Mouse (Mus musculus) myocyte (in vitro differentiated cells): ENCODE data around the gene Bmp6. TPM values are rescaled to one million over a fixed set of nuclear protein-coding genes. Genes with fewer than 3 reads are reported as not detected.

Experiments used
- H3K27me3 ChIP-seq: one replicate; pipeline ENCODE4 v1.6.1; 2011; ENCODE audit not compliant: control insufficient read depth, insufficient read depth, insufficient read length
- H3K36me3 ChIP-seq: one replicate; pipeline ENCODE4 v1.6.1; 2011; ENCODE audit not compliant: control insufficient read depth, insufficient read depth
- H3K4me2 ChIP-seq: one replicate; pipeline ENCODE4 v1.6.1; 2011; ENCODE audit warnings: low read depth, control low read depth
- H3K4me3 ChIP-seq: one replicate; pipeline ENCODE4 v1.5.1; 2011; ENCODE audit warnings: mild to moderate bottlenecking, control low read depth, moderate library complexity
- H3K79me2 ChIP-seq: one replicate; pipeline ENCODE4 v1.6.1; 2011; ENCODE audit not compliant: control insufficient read depth, insufficient read depth
- H3ac ChIP-seq: one replicate; pipeline ENCODE4 v1.6.1; 2011; ENCODE audit not compliant: control insufficient read depth, insufficient read length
- CEBPB ChIP-seq: IDR thresholded peaks from 2 replicates; pipeline ENCODE4 v1.6.1; 2011; ENCODE audit warnings: mild to moderate bottlenecking, moderate library complexity; ENCODE audit not compliant: poor library complexity, insufficient read depth, severe bottlenecking
- E2F4 ChIP-seq: IDR thresholded peaks from one replicate; pipeline ENCODE4 v1.6.1; 2011; ENCODE audit warnings: mild to moderate bottlenecking, control low read depth, moderate library complexity; ENCODE audit not compliant: insufficient read depth
- MAX ChIP-seq: IDR thresholded peaks from one replicate; pipeline ENCODE4 v1.6.1; 2011; ENCODE audit warnings: low read depth, mild to moderate bottlenecking, control low read depth
- MYOD1 ChIP-seq, 3 experiments: IDR thresholded peaks; one replicate each; pipeline ENCODE4 v1.6.1; 2011; ENCODE audit warnings: control low read depth in 2 of 3, low read depth in 2 of 3, mild to moderate bottlenecking in 2 of 3, moderate library complexity in 1 of 3; ENCODE audit not compliant: insufficient read length in 2 of 3, control insufficient read depth in 1 of 3
- MYOG ChIP-seq, 3 experiments: IDR thresholded peaks; one replicate each; pipeline ENCODE4 v1.6.1; 2011; ENCODE audit warnings: control low read depth in 2 of 3, low read depth in 2 of 3, mild to moderate bottlenecking in 2 of 3; ENCODE audit not compliant: insufficient read length in 2 of 3, control insufficient read depth in 1 of 3, insufficient read depth in 1 of 3
- POLR2A ChIP-seq: IDR thresholded peaks from one replicate; pipeline ENCODE4 v1.6.1; 2011; ENCODE audit warnings: low read depth, mild to moderate bottlenecking, control low read depth, moderate library complexity; ENCODE audit not compliant: insufficient read length
- POLR2AphosphoS2 ChIP-seq: IDR thresholded peaks from one replicate; pipeline ENCODE4 v1.6.1; 2011; ENCODE audit warnings: low read depth, control low read depth; ENCODE audit not compliant: insufficient read length
- REST ChIP-seq: IDR thresholded peaks from one replicate; pipeline ENCODE4 v1.6.1; 2011; ENCODE audit warnings: mild to moderate bottlenecking, control low read depth, moderate library complexity; ENCODE audit not compliant: insufficient read depth, insufficient read length
- SRF ChIP-seq: IDR thresholded peaks from one replicate; pipeline ENCODE4 v1.6.1; 2011; ENCODE audit warnings: low read depth; ENCODE audit not compliant: control insufficient read depth, insufficient read length
- TCF12 ChIP-seq: IDR thresholded peaks from one replicate; pipeline ENCODE4 v1.6.1; 2011; ENCODE audit warnings: mild to moderate bottlenecking, control low read depth; ENCODE audit not compliant: poor library complexity, insufficient read depth, severe bottlenecking
- TCF3 ChIP-seq: IDR thresholded peaks from one replicate; pipeline ENCODE4 v1.6.1; 2011; ENCODE audit warnings: low read depth, control low read depth; ENCODE audit not compliant: insufficient read length
- USF1 ChIP-seq: IDR thresholded peaks from one replicate; pipeline ENCODE4 v1.6.1; 2011; ENCODE audit warnings: low read depth, mild to moderate bottlenecking, control low read depth, moderate library complexity
- polyA plus RNA-seq: library from polyadenylated mRNA; unstranded; fragments of >200 nt; fragmentation: generic; extraction: Trizol; gene quantifications from one replicate; pipeline ENCODE4 v1.2.1, GENCODE M21; 2012; ENCODE audit warnings: missing spikeins

Gene Bmp6
- polyA plus RNA-seq, 1 experiment = 0.06 TPM

DNA sequence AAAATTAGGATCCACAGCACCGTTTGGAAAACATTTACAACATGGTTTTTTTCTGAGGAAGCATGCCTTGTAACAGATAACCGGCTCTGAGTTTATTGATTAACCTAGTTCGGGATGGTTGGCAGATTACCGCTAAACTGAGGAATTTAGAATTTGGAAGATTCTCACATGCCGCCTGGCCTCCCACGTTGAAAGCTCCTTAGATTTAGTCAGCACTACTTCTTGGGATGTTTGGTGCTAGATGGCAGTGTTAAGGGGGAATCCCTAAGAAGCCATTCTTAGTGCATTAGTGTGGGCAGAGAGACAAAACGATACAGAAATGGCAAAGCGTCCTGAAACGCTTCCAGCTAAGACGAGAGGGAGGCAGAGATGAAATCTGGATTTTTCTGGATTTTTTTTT is 8.1 kb downstream of the Bmp6 start:
- H3K4me3 ChIP-seq = no peak overlapping the region
- TF ChIP-seq POLR2A (no peak), SRF (no peak), MAX (no peak), TCF12 (no peak), TCF3 (no peak), USF1 (no peak)
- no peak overlapping the region for H3K4me2 ChIP-seq
- no peaks in the 10 kb centered on the region for H3K36me3 ChIP-seq
- no peak overlapping the region for H3ac ChIP-seq
- H3K27me3 ChIP-seq = no peaks in the 10 kb centered on the region
- no peaks in the 10 kb centered on the region for H3K79me2 ChIP-seq

DNA sequence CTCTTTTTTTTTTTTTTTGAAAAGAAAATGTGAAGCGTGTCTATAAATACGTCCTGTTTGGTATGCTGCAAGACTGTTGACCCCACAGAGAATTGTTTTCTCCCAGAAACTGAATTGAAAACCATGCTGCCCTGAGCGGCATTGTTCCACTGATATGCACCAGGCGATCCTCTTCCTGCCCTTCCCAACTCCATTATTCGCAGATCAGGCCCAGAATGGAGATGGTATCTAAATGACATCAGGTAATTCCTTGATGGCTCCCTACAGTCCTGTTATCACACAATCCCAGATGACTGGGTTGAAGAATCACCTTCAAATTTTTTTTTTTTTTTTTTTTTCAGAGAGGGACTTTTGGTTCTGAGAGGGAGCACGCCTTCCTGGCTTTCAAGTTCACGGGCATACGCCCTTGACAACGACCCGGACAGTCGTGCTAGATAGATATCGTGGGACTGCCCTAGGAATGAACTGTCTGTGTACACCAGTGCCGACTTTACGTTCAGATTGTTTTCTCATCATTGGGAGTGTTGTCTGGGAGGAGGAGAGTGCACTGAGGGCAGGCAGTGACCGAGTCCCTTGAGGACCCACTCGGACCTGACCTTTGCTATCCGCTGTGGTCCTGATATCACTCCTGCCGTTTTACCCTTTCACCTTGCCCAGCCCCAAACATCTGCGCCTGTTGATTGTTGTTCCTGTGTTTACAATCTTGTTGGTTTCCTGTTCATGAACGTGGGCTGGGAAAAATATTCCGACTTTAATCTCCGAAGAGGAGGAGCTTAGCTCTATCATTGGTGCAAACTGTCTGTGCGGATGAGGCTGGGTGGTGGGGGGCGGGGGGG is 8.7 kb downstream of the Bmp6 start:
- TF ChIP-seq TCF12 (no peak), MYOD1 (IDR thresholded peaks at IDR 0.05; ENCODE audit: control insufficient read depth in 1 of 3, insufficient read length in 2 of 3, low read depth in 2 of 3) (no peak), E2F4 (no peak), REST (no peak), TCF3 (no peak), MYOG (IDR thresholded peaks at IDR 0.05; ENCODE audit: control insufficient read depth in 1 of 3, insufficient read depth in 1 of 3, insufficient read length in 2 of 3, low read depth in 2 of 3) (no peak), MAX (no peak), POLR2AphosphoS2 (no peak), SRF (no peak), CEBPB (no peak), USF1 (no peak), POLR2A (no peak)
- H3K36me3 ChIP-seq = no peaks in the 10 kb centered on the region
- H3K4me2 ChIP-seq = no peak overlapping the region
- H3K27me3 ChIP-seq = no peaks in the 10 kb centered on the region
- no peak overlapping the region for H3K4me3 ChIP-seq
- no peaks in the 10 kb centered on the region for H3K79me2 ChIP-seq
- no peak overlapping the region for H3ac ChIP-seq

DNA sequence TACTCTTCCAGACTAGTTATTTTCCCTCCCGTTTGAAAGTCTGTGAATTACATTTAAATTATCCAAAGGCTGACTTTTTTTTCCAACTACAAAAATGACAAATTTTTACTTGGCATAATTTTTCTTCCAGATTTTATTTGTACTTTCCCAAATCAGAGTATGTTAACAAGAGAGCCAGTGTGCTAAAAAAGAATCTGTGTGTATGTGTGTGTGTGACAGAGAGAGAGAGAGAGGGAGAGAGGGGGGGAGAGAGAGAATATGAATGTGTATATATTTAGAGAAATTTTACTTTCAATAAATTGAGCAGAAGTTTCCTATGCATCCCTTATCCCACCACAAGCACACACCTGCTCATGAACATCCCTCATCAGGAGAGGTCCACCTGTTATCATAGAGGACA is 9.4 kb downstream of the Bmp6 start:
- H3K36me3 ChIP-seq = no peaks in the 10 kb centered on the region
- H3ac ChIP-seq = no peak overlapping the region
- no peak overlapping the region for H3K4me3 ChIP-seq
- H3K27me3 ChIP-seq = no peaks in the 10 kb centered on the region
- no peak overlapping the region for H3K4me2 ChIP-seq
- TF ChIP-seq E2F4 (no peak), USF1 (no peak), POLR2A (no peak), MAX (no peak), CEBPB (no peak), POLR2AphosphoS2 (no peak), REST (no peak), MYOG (IDR thresholded peaks at IDR 0.05; ENCODE audit: control insufficient read depth in 1 of 3, insufficient read depth in 1 of 3, insufficient read length in 2 of 3, low read depth in 2 of 3) (no peak), MYOD1 (IDR thresholded peaks at IDR 0.05; ENCODE audit: control insufficient read depth in 1 of 3, insufficient read length in 2 of 3, low read depth in 2 of 3) (no peak), SRF (no peak)
- no peaks in the 10 kb centered on the region for H3K79me2 ChIP-seq

DNA sequence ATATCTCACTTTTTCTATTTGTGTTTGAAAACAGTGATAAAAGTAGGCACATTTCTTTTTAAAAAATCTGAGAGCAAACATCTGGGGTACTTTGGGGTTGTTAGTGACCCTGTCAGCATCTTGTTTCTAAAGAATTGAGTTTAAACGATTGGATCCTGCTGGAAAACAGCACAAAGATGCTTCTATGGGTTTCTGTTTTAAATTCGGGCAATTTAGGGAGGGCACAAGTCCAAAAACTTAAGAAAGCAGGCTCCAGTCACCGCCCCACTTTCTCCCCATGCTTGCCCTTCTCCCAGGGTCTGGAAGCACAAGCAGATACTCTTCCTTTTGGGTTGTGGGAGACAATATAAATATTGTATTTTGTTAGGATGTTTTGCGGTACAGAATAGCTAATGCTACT is 14.1 kb downstream of the Bmp6 start:
- no peak overlapping the region for H3K4me3 ChIP-seq
- no peaks in the 10 kb centered on the region for H3K36me3 ChIP-seq
- TF ChIP-seq POLR2A = no peak
- no peak for TF ChIP-seq CEBPB
- no peaks in the 10 kb centered on the region for H3K79me2 ChIP-seq
- no peak overlapping the region for H3ac ChIP-seq
- H3K27me3 ChIP-seq = no peaks in the 10 kb centered on the region
- no peak overlapping the region for H3K4me2 ChIP-seq

DNA sequence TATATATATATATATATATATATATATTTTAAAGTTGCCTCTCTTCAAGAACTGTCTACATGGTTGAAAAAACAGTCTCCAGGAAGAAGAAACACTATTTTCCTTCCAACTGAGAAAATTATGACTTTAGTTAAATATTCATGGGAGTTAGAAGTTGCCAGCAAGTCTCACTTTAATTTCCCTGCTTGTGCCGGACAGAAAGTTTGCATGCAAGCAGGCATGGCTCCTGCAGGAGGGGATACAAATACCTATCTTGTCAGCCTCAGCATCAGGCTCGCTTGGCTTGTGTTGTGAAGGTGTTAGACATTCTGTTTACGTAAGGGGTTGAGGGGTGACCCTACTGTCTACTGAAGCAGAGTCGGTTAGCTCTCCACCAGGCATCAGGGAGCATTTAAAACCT is 17.8 kb downstream of the Bmp6 start:
- Histone ChIP-seq H3K79me2 (no peaks in the 10 kb centered on the region), H3K4me3 (no peak overlapping the region), H3K27me3 (peaks cover 5% of the 10 kb centered on the region), H3K36me3 (no peaks in the 10 kb centered on the region), H3K4me2 (no peak overlapping the region), H3ac (no peak overlapping the region)
- TF ChIP-seq POLR2AphosphoS2 (no peak), MYOD1 (IDR thresholded peaks at IDR 0.05; ENCODE audit: control insufficient read depth in 1 of 3, insufficient read length in 2 of 3, low read depth in 2 of 3) (no peak), POLR2A (no peak), SRF (no peak)
